Mouse (Mus musculus): ENCODE measurements around the gene Abhd16b. TPM values are rescaled to one million over a fixed set of nuclear protein-coding genes. Genes with fewer than 3 reads are reported as not detected.

Abhd16b gene
- total RNA-seq, 4 experiments from 2014 or later = not detected

DNA sequence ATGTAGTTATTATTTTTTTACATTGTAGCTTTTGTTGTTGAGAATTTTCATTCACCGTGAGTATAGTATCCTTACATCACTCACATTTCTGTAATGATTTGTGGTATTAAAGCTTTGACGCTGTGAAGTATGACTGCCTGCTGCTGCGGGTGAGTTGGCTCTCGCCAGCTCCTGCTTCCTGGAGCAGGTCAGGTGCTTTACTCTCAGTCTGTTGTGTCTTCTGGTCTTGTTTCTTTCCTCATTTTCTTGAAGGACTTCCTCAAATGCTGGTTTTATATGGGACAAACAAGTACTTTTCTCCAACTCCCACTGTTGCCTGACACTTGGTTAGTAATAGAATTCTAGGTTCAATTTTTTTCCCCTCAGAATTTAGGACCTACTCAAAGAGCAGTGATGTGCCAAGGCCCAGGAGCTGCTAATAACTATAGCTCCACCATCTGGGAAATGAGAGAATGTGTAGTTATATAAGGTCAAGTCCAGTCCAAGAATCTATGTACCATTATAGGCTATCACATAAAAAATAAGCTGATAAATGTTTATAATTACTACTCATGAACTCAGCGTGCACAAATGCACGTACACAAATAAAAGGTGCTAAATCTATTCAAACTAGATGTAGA lies 48.9 kb downstream of the Abhd16b start:
- DNase-seq = no peak

Other genes starting within 250 kb of the Abhd16b start
- gene Gmeb2, start 205.2 kb upstream of the Abhd16b start, total RNA-seq (2022) = 10 to 100 TPM; 16.0 to 21.6 (median 18.6) TPM
- 10 to 100 TPM; 18.1 to 31.5 (median 20.7) TPM for gene Stmn3, start 178.7 kb upstream of the Abhd16b start, total RNA-seq (2022)
- gene Rtel1, start 173.5 kb upstream of the Abhd16b start, total RNA-seq (2022) = 10 to 100 TPM; 26.4 to 74.8 (median 44.5) TPM
- gene Zgpat, start 128.3 kb upstream of the Abhd16b start, total RNA-seq (2022) = 10 to 100 TPM; 49.1 to 76.4 (median 55.7) TPM
- 10 to 100 TPM; 42.4 to 63.8 (median 57.7) TPM for gene Arfrp1, start 127.8 kb upstream of the Abhd16b start, total RNA-seq (2022)
- gene Lime1, start 113.1 kb upstream of the Abhd16b start, total RNA-seq (2022) = 10 to 100 TPM; 17.2 to 37.4 (median 22.9) TPM
- gene Zbtb46, start 33.8 kb upstream of the Abhd16b start, total RNA-seq (2022) = 10 to 100 TPM; 14.0 to 25.1 (median 17.7) TPM
- gene Tpd52l2, start 3.9 kb downstream of the Abhd16b start, total RNA-seq (2022) = 100 to 1,000 TPM; 117 to 138 (median 127) TPM
- gene Dnajc5, start 27.3 kb downstream of the Abhd16b start, total RNA-seq (2022) = 100 to 1,000 TPM; 105 to 115 (median 108) TPM
- 100 to 1,000 TPM in 3 of 4 experiments, 10 to 100 TPM in 1; 94.3 to 171 (median 118) TPM for gene Uckl1, start 91.7 kb downstream of the Abhd16b start, total RNA-seq (2022)
- gene Prpf6, start 98.7 kb downstream of the Abhd16b start, total RNA-seq (2022) = 10 to 100 TPM; 69.0 to 85.2 (median 76.4) TPM
- gene Zfp512b, start 99.6 kb downstream of the Abhd16b start, total RNA-seq (2022) = 100 to 1,000 TPM in 2 of 4 experiments, 10 to 100 TPM in 2; 52.3 to 113 (median 89.3) TPM
- 10 to 100 TPM; 16.1 to 33.3 (median 21.8) TPM for gene Samd10, start 106.0 kb downstream of the Abhd16b start, total RNA-seq (2022)
- gene Gm29797, start 163.8 kb downstream of the Abhd16b start, total RNA-seq (2022) = under 1 TPM in 1 of 4 experiments, not detected in 3; 0.38 TPM
- 10 to 100 TPM; 19.1 to 36.7 (median 32.9) TPM for gene Sox18, start 178.4 kb downstream of the Abhd16b start, total RNA-seq (2022)
- 10 to 100 TPM in 2 of 4 experiments, 1 to 10 TPM in 2; 6.6 to 16.4 (median 11.4) TPM for gene Tcea2, start 187.1 kb downstream of the Abhd16b start, total RNA-seq (2022)
- gene Rgs19, start 200.8 kb downstream of the Abhd16b start, total RNA-seq (2022) = 10 to 100 TPM; 23.7 to 26.0 (median 25.3) TPM
- not detected for gene Lkaaear1, start 205.2 kb downstream of the Abhd16b start, total RNA-seq (2022)
- 1 to 10 TPM; 2.3 to 5.9 (median 4.8) TPM for gene Oprl1, start 221.8 kb downstream of the Abhd16b start, total RNA-seq (2022)